Mouse (Mus musculus) limb, embryonic 10.5 days (tissue): Measurements from ENCODE around the gene Sept6. TPM values are rescaled to one million over a fixed set of nuclear protein-coding genes. Genes with fewer than 3 reads are reported as not detected.

Experiments used
- DNase-seq: peaks from one replicate; pipeline ENCODE4 v3.0.0-alpha.2; 2017; ENCODE audit warnings: low spot score
- H3K27ac ChIP-seq: fragments of 300-500 bp; sonication (generic); 2 replicates; pipeline ENCODE4 v1.5.1; 2016; ENCODE audit warnings: mild to moderate bottlenecking
- H3K27me3 ChIP-seq: fragments of 300-500 bp; sonication (generic); 2 replicates; pipeline ENCODE4 v1.6.1; 2016; ENCODE audit warnings: low read depth, mild to moderate bottlenecking; ENCODE audit not compliant: poor library complexity, severe bottlenecking
- H3K36me3 ChIP-seq: fragments of 300-500 bp; sonication (generic); 2 replicates; pipeline ENCODE4 v1.6.1; 2016; ENCODE audit warnings: mild to moderate bottlenecking, moderate library complexity
- H3K4me1 ChIP-seq: fragments of 300-500 bp; sonication (generic); 2 replicates; pipeline ENCODE4 v1.6.1; 2016
- H3K4me3 ChIP-seq: fragments of 300-500 bp; sonication (generic); 2 replicates; pipeline ENCODE4 v1.5.1; 2016; ENCODE audit warnings: mild to moderate bottlenecking, moderate library complexity
- H3K9me3 ChIP-seq: fragments of 300-500 bp; sonication (generic); replicated peaks from 2 replicates; pipeline ENCODE4 v1.6.1; 2016; ENCODE audit warnings: mild to moderate bottlenecking
- WGBS: fragments of 180-500 bp; shearing (Covaris S2); methylation state at CpG from one replicate; pipeline ENCODE4 v1.1.7; 2016; 5-methylcytosine and 5-hydroxymethylcytosine counted together
- polyA plus RNA-seq: library from polyadenylated mRNA; unstranded; fragments of >200 nt; fragmentation: Nextera tagmentation; extraction: Ambion mirVana; gene quantifications from 2 replicates; pipeline ENCODE4 v1.2.1, GENCODE M21; 2016

Gene Sept6
- polyA plus RNA-seq, 1 experiment from 2014 or later, result 59.0 TPM

GRCm38 (mm10) chrX:36983654-36984311, 7.8 kb downstream of the Sept6 start:
- DNase-seq, result peak; percentile 53
- H3K4me3 ChIP-seq, result peak overlapping the region; percentile 17; the same call in 1 of the 2 replicates

GRCm38 (mm10) chrX:36982892-36983653, 8.5 kb downstream of the Sept6 start:
- Histone ChIP-seq H3K9me3 (no peaks in the 10 kb centered on the region), H3K36me3 (no peaks in the 10 kb centered on the region), H3K4me3 (peak overlapping the region; percentile 2; the same call in 1 of the 2 replicates), H3K4me1 (peaks cover 36% of the 10 kb centered on the region), H3K27me3 (no peaks in the 10 kb centered on the region), H3K27ac (peak overlapping the region; percentile 79)
- 57% methylated on average over 8 of the region's 8 CpGs for WGBS
- DNase-seq, result peak; percentile 33

More at GRCm38 (mm10) chrX:36983654-36984311, 7.8 kb downstream of the Sept6 start:
- Histone ChIP-seq H3K27ac (peak overlapping the region; percentile 79), H3K4me1 (peaks cover 37% of the 10 kb centered on the region), H3K27me3 (peaks cover 4% of the 10 kb centered on the region; the same call in 1 of the 2 replicates), H3K9me3 (no peaks in the 10 kb centered on the region), H3K36me3 (no peaks in the 10 kb centered on the region)
- 32% methylated on average over 11 of the region's 11 CpGs for WGBS

DNA sequence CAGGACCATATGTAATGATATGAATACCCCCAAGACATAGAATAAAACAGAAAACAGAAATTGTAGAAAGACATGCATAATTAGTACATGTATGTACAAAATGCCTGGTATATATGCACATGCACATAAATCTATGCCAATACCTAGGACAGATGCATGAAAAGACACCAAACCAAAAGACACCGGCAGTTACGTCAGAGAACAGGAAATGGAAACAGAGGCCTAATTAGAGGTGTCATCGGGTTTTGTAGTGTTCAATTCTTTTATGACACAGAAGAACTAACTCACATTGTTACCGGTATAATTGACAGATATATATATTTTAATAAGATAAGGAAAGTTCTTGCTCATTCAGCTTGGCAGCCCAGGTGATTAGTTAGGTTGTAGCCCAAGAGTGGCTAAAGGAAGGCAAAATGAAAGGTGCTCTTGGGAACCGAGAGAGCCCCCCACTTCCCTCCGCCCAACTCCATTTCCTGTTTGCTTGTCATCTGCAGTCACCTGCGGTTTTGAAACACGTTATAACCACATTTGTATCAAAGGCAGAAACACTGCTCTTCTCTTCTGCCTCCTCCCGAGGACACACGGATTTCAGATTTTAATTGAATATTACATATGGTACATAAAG, 10.9 kb downstream of the Sept6 start:
- no peak for DNase-seq
- no peak overlapping the region for H3K4me3 ChIP-seq
- H3K27me3 ChIP-seq, result no peaks in the 10 kb centered on the region
- peaks cover 33% of the 10 kb centered on the region for H3K4me1 ChIP-seq
- H3K36me3 ChIP-seq, result no peaks in the 10 kb centered on the region
- H3K27ac ChIP-seq, result no peak overlapping the region
- WGBS, result 82% methylated on average over 10 of the region's 10 CpGs
- H3K9me3 ChIP-seq, result no peaks in the 10 kb centered on the region

DNA sequence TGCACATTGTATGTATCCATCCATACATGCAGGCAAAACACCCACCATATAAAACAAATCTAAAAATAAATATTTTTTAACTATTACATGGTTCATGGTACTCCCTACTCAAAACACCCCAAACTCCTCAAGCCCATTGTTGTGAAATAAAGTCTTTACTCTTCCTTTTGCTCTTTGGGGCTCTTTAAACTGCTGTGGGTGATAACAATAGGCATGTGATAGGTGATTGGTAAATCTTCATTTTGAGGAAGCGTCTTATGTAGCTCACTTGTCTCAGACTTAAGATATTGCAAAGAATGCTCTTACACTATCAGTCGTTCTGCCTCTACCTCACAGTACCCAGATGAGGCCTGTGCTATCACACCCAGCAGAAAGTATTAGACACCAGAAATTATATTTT, 13.7 kb downstream of the Sept6 start:
- DNase-seq, result no peak
- Histone ChIP-seq H3K9me3 (no peaks in the 10 kb centered on the region), H3K27me3 (no peaks in the 10 kb centered on the region), H3K27ac (no peak overlapping the region), H3K36me3 (peaks cover 5% of the 10 kb centered on the region; the same call in 1 of the 2 replicates), H3K4me3 (no peak overlapping the region), H3K4me1 (peaks cover 8% of the 10 kb centered on the region; the same call in 1 of the 2 replicates)
- 84% methylated on average over 2 of the region's 2 CpGs for WGBS

DNA sequence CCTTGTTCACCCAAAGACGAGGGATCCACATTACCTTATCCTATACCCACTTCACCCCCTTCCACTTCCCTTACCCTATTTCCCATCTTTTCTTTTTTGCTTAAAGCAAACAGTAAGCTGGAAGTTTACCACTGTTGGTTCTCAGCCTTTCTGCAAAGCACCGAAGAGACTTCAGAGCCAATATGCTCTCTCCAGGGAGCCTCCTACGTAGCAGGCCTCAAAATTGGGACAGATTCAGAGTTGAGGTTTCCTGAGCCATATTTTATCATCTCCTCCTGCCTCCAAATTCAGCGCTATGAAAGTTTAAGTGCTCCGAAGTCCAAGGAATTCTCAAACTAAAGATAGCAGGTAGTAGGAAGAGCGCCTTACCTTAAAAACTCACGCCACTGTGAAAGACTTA, 14.6 kb downstream of the Sept6 start:
- H3K27me3 ChIP-seq, result no peaks in the 10 kb centered on the region
- no peak overlapping the region for H3K27ac ChIP-seq
- peaks cover 10% of the 10 kb centered on the region; the same call in 1 of the 2 replicates for H3K36me3 ChIP-seq
- H3K4me3 ChIP-seq, result no peak overlapping the region
- peaks cover 5% of the 10 kb centered on the region; the same call in 1 of the 2 replicates for H3K4me1 ChIP-seq
- 94% methylated on average over 7 of the region's 7 CpGs for WGBS
- H3K9me3 ChIP-seq, result no peaks in the 10 kb centered on the region
- DNase-seq, result no peak

- no peak overlapping the region for H3K27ac ChIP-seq
- no peaks in the 10 kb centered on the region for H3K9me3 ChIP-seq
- WGBS, result 94% methylated on average over 4 of the region's 4 CpGs
- peaks cover 5% of the 10 kb centered on the region; the same call in 1 of the 2 replicates for H3K4me1 ChIP-seq
- no peak for DNase-seq
- no peaks in the 10 kb centered on the region for H3K27me3 ChIP-seq
- H3K4me3 ChIP-seq, result no peak overlapping the region
- peaks cover 13% of the 10 kb centered on the region for H3K36me3 ChIP-seq
Observed at GRCm38 (mm10) chrX:36976272-36976671, 15.3 kb downstream of the Sept6 start.

GRCm38 (mm10) chrX:36974905-36975304, 16.7 kb downstream of the Sept6 start:
- no peak for DNase-seq
- H3K36me3 ChIP-seq, result peaks cover 19% of the 10 kb centered on the region
- no peak overlapping the region for H3K4me3 ChIP-seq
- no peaks in the 10 kb centered on the region for H3K4me1 ChIP-seq
- H3K9me3 ChIP-seq, result no peaks in the 10 kb centered on the region
- 72% methylated on average over 5 of the region's 5 CpGs for WGBS
- no peak overlapping the region for H3K27ac ChIP-seq
- no peaks in the 10 kb centered on the region for H3K27me3 ChIP-seq

- Histone ChIP-seq H3K9me3 (no peaks in the 10 kb centered on the region), H3K4me3 (no peak overlapping the region), H3K36me3 (peaks cover 25% of the 10 kb centered on the region), H3K27ac (no peak overlapping the region), H3K4me1 (no peaks in the 10 kb centered on the region), H3K27me3 (no peaks in the 10 kb centered on the region)
- DNase-seq, result no peak
- WGBS, result 88% methylated on average over 5 of the region's 5 CpGs
Observed at GRCm38 (mm10) chrX:36972951-36973471, 18.6 kb downstream of the Sept6 start.

- WGBS, result 90% methylated on average over 4 of the region's 4 CpGs
- no peak for DNase-seq
- no peaks in the 10 kb centered on the region for H3K27me3 ChIP-seq
- H3K4me1 ChIP-seq, result no peaks in the 10 kb centered on the region
- no peak overlapping the region for H3K27ac ChIP-seq
- no peaks in the 10 kb centered on the region for H3K9me3 ChIP-seq
- H3K36me3 ChIP-seq, result peaks cover 31% of the 10 kb centered on the region
- no peak overlapping the region for H3K4me3 ChIP-seq
Observed at GRCm38 (mm10) chrX:36971156-36971555, 20.4 kb downstream of the Sept6 start.

GRCm38 (mm10) chrX:36969501-36969900, 22.1 kb downstream of the Sept6 start:
- no peak overlapping the region for H3K27ac ChIP-seq
- 90% methylated on average over 4 of the region's 4 CpGs for WGBS
- no peaks in the 10 kb centered on the region for H3K4me1 ChIP-seq
- H3K9me3 ChIP-seq, result no peaks in the 10 kb centered on the region
- H3K27me3 ChIP-seq, result no peaks in the 10 kb centered on the region
- H3K4me3 ChIP-seq, result no peak overlapping the region
- no peak for DNase-seq
- H3K36me3 ChIP-seq, result peaks cover 41% of the 10 kb centered on the region

- Histone ChIP-seq H3K27me3 (no peaks in the 10 kb centered on the region), H3K4me3 (no peak overlapping the region), H3K36me3 (peaks cover 33% of the 10 kb centered on the region), H3K27ac (no peak overlapping the region), H3K9me3 (no peaks in the 10 kb centered on the region), H3K4me1 (no peaks in the 10 kb centered on the region)
- DNase-seq, result no peak
- WGBS, result 78% methylated on average over 2 of the region's 2 CpGs
Observed at GRCm38 (mm10) chrX:36956674-36957073, 34.9 kb downstream of the Sept6 start.

GRCm38 (mm10) chrX:36941106-36941505, 50.5 kb downstream of the Sept6 start:
- no peak overlapping the region for H3K4me3 ChIP-seq
- 96% methylated on average over 3 of the region's 3 CpGs for WGBS
- no peak for DNase-seq
- no peaks in the 10 kb centered on the region for H3K4me1 ChIP-seq
- no peak overlapping the region for H3K27ac ChIP-seq
- H3K27me3 ChIP-seq, result no peaks in the 10 kb centered on the region
- no peaks in the 10 kb centered on the region for H3K9me3 ChIP-seq
- peaks cover 44% of the 10 kb centered on the region for H3K36me3 ChIP-seq
